Mouse (Mus musculus) forebrain, embryonic 10.5 days (tissue): Measurements from ENCODE around the gene Ankrd11. TPM values are rescaled to one million over a fixed set of nuclear protein-coding genes. Genes with fewer than 3 reads are reported as not detected.
"Not testable (repeated sequence)": the region's sequence is repeated elsewhere in the genome, so short reads cannot be mapped to it uniquely, and the experiment has no call there.

Experiments used
- DNase-seq: peaks from one replicate; pipeline ENCODE4 v3.0.0-alpha.2; 2017; ENCODE audit warnings: low spot score; ENCODE audit errors: extremely low spot score
- H3K27ac ChIP-seq: fragments of 300-500 bp; sonication (generic); 2 replicates; pipeline ENCODE4 v1.5.1; 2016; ENCODE audit warnings: mild to moderate bottlenecking
- H3K27me3 ChIP-seq: fragments of 300-500 bp; sonication (generic); 2 replicates; pipeline ENCODE4 v1.6.1; 2016; ENCODE audit warnings: mild to moderate bottlenecking; ENCODE audit not compliant: poor library complexity, severe bottlenecking
- H3K36me3 ChIP-seq: fragments of 300-500 bp; sonication (generic); replicated peaks from 2 replicates; pipeline ENCODE4 v1.6.1; 2016; ENCODE audit warnings: mild to moderate bottlenecking, moderate library complexity
- H3K4me1 ChIP-seq: fragments of 300-500 bp; sonication (generic); 2 replicates; pipeline ENCODE4 v1.6.1; 2016
- H3K4me3 ChIP-seq: fragments of 300-500 bp; sonication (generic); 2 replicates; pipeline ENCODE4 v1.5.1; 2016; ENCODE audit warnings: mild to moderate bottlenecking, moderate library complexity
- H3K9me3 ChIP-seq: fragments of 300-500 bp; sonication (generic); 2 replicates; pipeline ENCODE4 v1.6.1; 2016; ENCODE audit warnings: mild to moderate bottlenecking, moderate library complexity
- WGBS: fragments of 180-500 bp; shearing (Covaris S2); methylation state at CpG from one replicate; pipeline ENCODE4 v1.1.7; 2016; 5-methylcytosine and 5-hydroxymethylcytosine counted together
- polyA plus RNA-seq: library from polyadenylated mRNA; unstranded; fragments of >200 nt; fragmentation: Nextera tagmentation; extraction: Ambion mirVana; gene quantifications from 2 replicates; pipeline ENCODE4 v1.2.1, GENCODE M21; 2016

Gene Ankrd11
- polyA plus RNA-seq, 1 experiment from 2014 or later, result 33.8 TPM

GRCm38 (mm10) chr8:123036956-123037355 is 5.1 kb downstream of the Ankrd11 start:
- Histone ChIP-seq H3K27me3 (no peaks in the 10 kb centered on the region), H3K4me3 (no peak overlapping the region), H3K4me1 (peaks cover 63% of the 10 kb centered on the region), H3K9me3 (no peaks in the 10 kb centered on the region), H3K27ac (no peak overlapping the region), H3K36me3 (no peaks in the 10 kb centered on the region; the same call in 1 of the 2 replicates)
- WGBS, result 81% methylated on average over 3 of the region's 3 CpGs
- DNase-seq, result no peak

DNA sequence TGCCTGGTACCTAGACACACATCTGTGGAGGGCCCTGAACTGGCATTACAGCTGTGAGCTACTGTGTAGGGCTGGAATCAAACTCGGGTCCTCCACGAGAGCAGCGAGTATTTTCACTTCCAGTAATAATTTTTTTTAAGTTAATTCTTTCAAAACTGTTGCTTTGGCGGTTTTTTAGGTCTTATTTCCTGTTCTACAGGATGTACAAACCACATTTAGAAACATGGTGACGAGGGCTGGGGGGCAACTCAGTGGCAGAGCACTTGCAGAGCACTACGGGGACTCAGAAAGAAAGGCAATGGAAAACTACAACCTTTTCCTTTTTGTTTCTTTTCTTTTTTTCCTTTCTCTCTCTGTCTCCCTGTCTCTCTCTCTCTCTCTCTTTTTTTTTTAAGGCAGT is 7.9 kb downstream of the Ankrd11 start:
- H3K9me3 ChIP-seq, result no peaks in the 10 kb centered on the region

DNA sequence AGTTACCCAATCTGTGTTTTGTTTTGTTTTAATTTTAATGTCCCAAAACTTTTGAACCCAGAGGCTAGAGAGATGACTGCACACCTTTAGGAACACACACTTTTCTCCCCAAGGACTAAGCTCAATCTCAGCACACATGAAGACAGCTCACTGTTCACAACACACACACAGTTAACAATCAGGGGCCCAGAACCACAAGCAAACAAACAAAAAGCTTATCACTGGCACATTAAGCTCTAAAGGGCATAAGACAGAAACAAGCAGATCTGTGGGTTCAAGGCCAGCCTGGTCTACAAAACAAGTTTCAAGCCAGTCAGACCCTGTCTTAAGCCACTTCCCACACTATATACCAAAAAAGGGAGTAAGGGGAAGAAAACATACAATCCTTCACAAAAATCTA is 8.6 kb downstream of the Ankrd11 start:
- Histone ChIP-seq H3K27me3 (no peaks in the 10 kb centered on the region), H3K4me3 (no peak overlapping the region), H3K36me3 (peaks cover 8% of the 10 kb centered on the region), H3K4me1 (peaks cover 40% of the 10 kb centered on the region), H3K9me3 (no peaks in the 10 kb centered on the region), H3K27ac (no peak overlapping the region)
- DNase-seq, result no peak

More for the DNA sequence above, 7.9 kb downstream of the Ankrd11 start:
- Histone ChIP-seq H3K4me1 (peaks cover 48% of the 10 kb centered on the region), H3K27me3 (no peaks in the 10 kb centered on the region), H3K27ac (no peak overlapping the region), H3K36me3 (peaks cover 8% of the 10 kb centered on the region), H3K4me3 (no peak overlapping the region)
- no peak for DNase-seq
- 91% methylated on average over 6 of the region's 6 CpGs for WGBS

DNA sequence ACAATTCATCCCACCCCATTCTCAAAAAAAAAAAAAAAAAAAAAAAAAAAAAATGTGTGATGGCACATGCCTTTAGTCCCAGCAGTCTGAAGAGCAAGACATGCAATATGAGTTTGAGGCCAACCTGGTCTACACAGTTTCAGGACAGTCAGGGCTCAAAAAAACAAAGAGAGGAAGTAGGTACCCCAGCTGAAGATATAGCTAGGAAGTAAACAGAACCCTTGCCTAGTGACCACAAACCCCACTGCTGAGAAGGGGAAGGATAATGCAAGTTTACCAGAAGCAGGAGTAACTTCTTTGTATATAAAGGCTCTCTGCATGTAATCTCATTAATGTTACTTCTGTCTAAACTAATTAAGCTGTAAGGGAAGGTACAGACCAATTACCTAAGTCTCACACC is 9.3 kb downstream of the Ankrd11 start:
- Histone ChIP-seq H3K4me3 (no peak overlapping the region), H3K27me3 (no peaks in the 10 kb centered on the region), H3K4me1 (peaks cover 38% of the 10 kb centered on the region), H3K27ac (no peak overlapping the region), H3K9me3 (no peaks in the 10 kb centered on the region), H3K36me3 (peaks cover 14% of the 10 kb centered on the region)
- no peak for DNase-seq

- WGBS, result 91% methylated on average over 7 of the region's 7 CpGs
- DNase-seq, result no peak
Measured at GRCm38 (mm10) chr8:123031321-123031978, 10.6 kb downstream of the Ankrd11 start.

DNA sequence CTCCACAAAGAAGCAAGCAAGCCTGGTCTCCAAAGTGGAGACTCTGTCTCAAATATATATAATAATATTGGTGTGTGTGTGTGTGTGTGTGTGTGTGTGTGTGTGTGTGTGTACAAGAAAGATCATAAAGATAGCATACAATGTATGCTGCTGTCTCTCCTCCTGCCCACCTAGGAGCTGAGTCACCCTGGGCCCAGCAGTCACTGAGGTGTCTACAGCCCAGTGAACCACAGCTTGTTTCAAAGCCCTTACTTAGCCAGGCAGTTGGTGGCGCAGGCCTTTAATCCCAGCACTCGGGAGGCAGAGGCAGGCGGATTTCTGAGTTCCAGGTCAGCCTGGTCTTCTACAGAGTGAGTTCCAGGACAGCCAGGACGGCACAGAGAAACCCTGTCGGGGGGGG is 12.0 kb downstream of the Ankrd11 start:
- not testable (repeated sequence) for H3K9me3 ChIP-seq, H3K27me3 ChIP-seq, DNase-seq, H3K4me3 ChIP-seq, H3K27ac ChIP-seq
- Histone ChIP-seq H3K4me1 (peaks cover 25% of the 10 kb centered on the region), H3K36me3 (peaks cover 22% of the 10 kb centered on the region)
- WGBS, result 85% methylated on average over 5 of the region's 5 CpGs

More at GRCm38 (mm10) chr8:123031321-123031978, 10.6 kb downstream of the Ankrd11 start:
- no peaks in the 10 kb centered on the region for H3K27me3 ChIP-seq
- H3K36me3 ChIP-seq, result peaks cover 22% of the 10 kb centered on the region
- no peaks in the 10 kb centered on the region for H3K9me3 ChIP-seq
- no peak overlapping the region for H3K27ac ChIP-seq
- H3K4me1 ChIP-seq, result peaks cover 27% of the 10 kb centered on the region
- no peak overlapping the region for H3K4me3 ChIP-seq

DNA sequence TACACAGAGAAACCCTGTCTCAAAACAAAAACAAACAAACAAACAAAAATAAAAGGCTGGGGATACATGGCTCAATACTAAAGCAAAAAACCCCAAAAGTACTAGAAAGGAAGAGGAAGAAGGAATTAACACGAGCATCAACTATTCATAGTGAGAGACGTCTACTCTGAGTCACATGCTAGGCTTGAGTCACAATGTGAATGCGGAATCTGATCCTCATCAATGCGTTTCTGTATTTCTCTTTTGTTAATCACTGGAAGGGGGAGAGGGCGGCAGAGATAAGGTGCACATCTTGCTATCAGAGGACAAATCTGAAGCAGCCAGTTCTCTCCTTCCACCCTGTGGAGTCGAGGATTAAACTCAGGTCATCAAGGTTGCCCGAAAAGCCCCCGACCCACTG is 14.3 kb downstream of the Ankrd11 start:
- Histone ChIP-seq H3K27ac (no peak overlapping the region), H3K36me3 (peaks cover 30% of the 10 kb centered on the region), H3K4me1 (peaks cover 10% of the 10 kb centered on the region), H3K9me3 (no peaks in the 10 kb centered on the region), H3K4me3 (no peak overlapping the region), H3K27me3 (no peaks in the 10 kb centered on the region)
- 93% methylated on average over 8 of the region's 8 CpGs for WGBS
- no peak for DNase-seq

DNA sequence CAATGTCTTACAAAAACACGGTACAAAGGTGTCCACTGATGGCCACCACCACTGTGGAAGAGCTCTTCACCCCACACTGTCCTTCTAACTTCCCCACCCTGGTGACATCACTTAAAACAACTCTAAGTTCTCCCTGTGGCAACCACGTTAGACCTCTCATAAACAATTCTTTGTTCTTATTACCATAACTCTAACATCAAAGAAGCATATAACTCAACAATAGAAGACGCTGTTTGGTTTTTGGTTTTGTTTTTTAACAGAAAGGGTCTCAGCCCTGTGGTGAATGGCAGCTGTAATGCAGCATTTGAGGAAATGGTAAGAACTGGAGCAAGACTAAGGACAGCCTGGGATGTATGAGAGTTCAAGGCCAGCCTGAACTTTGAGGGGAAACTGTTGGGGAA is 16.1 kb downstream of the Ankrd11 start:
- H3K27ac ChIP-seq, result no peak overlapping the region
- H3K9me3 ChIP-seq, result no peaks in the 10 kb centered on the region
- H3K4me3 ChIP-seq, result no peak overlapping the region
- peaks cover 8% of the 10 kb centered on the region for H3K4me1 ChIP-seq
- DNase-seq, result no peak
- 91% methylated on average over 3 of the region's 3 CpGs for WGBS
- no peaks in the 10 kb centered on the region for H3K27me3 ChIP-seq
- H3K36me3 ChIP-seq, result peaks cover 30% of the 10 kb centered on the region

- no peaks in the 10 kb centered on the region for H3K27me3 ChIP-seq
- no peak overlapping the region for H3K4me3 ChIP-seq
- peaks cover 8% of the 10 kb centered on the region for H3K4me1 ChIP-seq
- no peaks in the 10 kb centered on the region for H3K9me3 ChIP-seq
- no peak for DNase-seq
- WGBS, result 98% methylated on average over 2 of the region's 2 CpGs
- H3K36me3 ChIP-seq, result peaks cover 22% of the 10 kb centered on the region
- H3K27ac ChIP-seq, result no peak overlapping the region
Measured at GRCm38 (mm10) chr8:123024226-123024625, 17.9 kb downstream of the Ankrd11 start.

- 89% methylated on average over 3 of the region's 3 CpGs for WGBS
- no peak for DNase-seq
- H3K4me1 ChIP-seq, result peaks cover 18% of the 10 kb centered on the region
Measured at GRCm38 (mm10) chr8:123022727-123023126, 19.4 kb downstream of the Ankrd11 start.

GRCm38 (mm10) chr8:123021259-123021658 is 20.8 kb downstream of the Ankrd11 start:
- H3K27ac ChIP-seq, result no peak overlapping the region
- peaks cover 18% of the 10 kb centered on the region for H3K4me1 ChIP-seq
- no peak overlapping the region for H3K4me3 ChIP-seq
- H3K27me3 ChIP-seq, result no peaks in the 10 kb centered on the region
- H3K36me3 ChIP-seq, result peaks cover 17% of the 10 kb centered on the region
- 80% methylated on average over 1 of the region's 1 CpGs for WGBS
- no peaks in the 10 kb centered on the region for H3K9me3 ChIP-seq
- DNase-seq, result no peak

More at GRCm38 (mm10) chr8:123022727-123023126, 19.4 kb downstream of the Ankrd11 start:
- Histone ChIP-seq H3K27ac (no peak overlapping the region), H3K4me3 (no peak overlapping the region), H3K36me3 (peaks cover 16% of the 10 kb centered on the region), H3K9me3 (no peaks in the 10 kb centered on the region), H3K27me3 (no peaks in the 10 kb centered on the region)

GRCm38 (mm10) chr8:123020859-123021258 is 21.2 kb downstream of the Ankrd11 start:
- Histone ChIP-seq H3K27ac (no peak overlapping the region), H3K4me3 (no peak overlapping the region), H3K4me1 (peaks cover 18% of the 10 kb centered on the region), H3K9me3 (no peaks in the 10 kb centered on the region), H3K27me3 (no peaks in the 10 kb centered on the region), H3K36me3 (peaks cover 20% of the 10 kb centered on the region)
- WGBS, result 89% methylated on average over 2 of the region's 2 CpGs
- DNase-seq, result no peak

GRCm38 (mm10) chr8:123020084-123020483 is 22.0 kb downstream of the Ankrd11 start:
- H3K27me3 ChIP-seq, result no peaks in the 10 kb centered on the region
- H3K36me3 ChIP-seq, result peaks cover 21% of the 10 kb centered on the region
- H3K9me3 ChIP-seq, result no peaks in the 10 kb centered on the region
- DNase-seq, result no peak
- H3K4me3 ChIP-seq, result no peak overlapping the region
- no peak overlapping the region for H3K27ac ChIP-seq
- WGBS, result 93% methylated on average over 2 of the region's 2 CpGs
- peaks cover 18% of the 10 kb centered on the region for H3K4me1 ChIP-seq
